Mouse (Mus musculus) bone marrow macrophage, adult 2 months (primary cell): Measurements from ENCODE around the gene Sp7.

Source experiments
- CTCF ChIP-seq: IDR thresholded peaks from 2 replicates; pipeline ENCODE4 v1.5.1; 2012; ENCODE audit warnings: low read depth, mild to moderate bottlenecking, low read length, moderate library complexity
- POLR2A ChIP-seq: IDR thresholded peaks from 2 replicates; pipeline ENCODE4 v1.6.1; 2012; ENCODE audit warnings: mild to moderate bottlenecking, low read depth, low read length, borderline replicate concordance

GRCm38 (mm10) chr15:102364678-102365077 is 2.3 kb downstream of the Sp7 start:
- TF ChIP-seq CTCF (no peak), POLR2A (no peak)
